Mouse (Mus musculus) C2C12 (cell line): ENCODE data around the gene Tmem60.

Experiments
- CEBPB ChIP-seq: IDR thresholded peaks from one replicate; pipeline ENCODE4 v1.6.1; 2011; ENCODE audit warnings: low read depth, mild to moderate bottlenecking, control low read depth, moderate library complexity
- CTCF ChIP-seq: IDR thresholded peaks from one replicate; pipeline ENCODE4 v1.5.1; 2011; ENCODE audit not compliant: control insufficient read depth, insufficient read depth, insufficient read length
- FOSL1 ChIP-seq: IDR thresholded peaks from one replicate; pipeline ENCODE4 v1.8.0; 2011; ENCODE audit warnings: mild to moderate bottlenecking, low read length; ENCODE audit not compliant: poor library complexity, insufficient read depth, severe bottlenecking
- MAX ChIP-seq: IDR thresholded peaks from one replicate; pipeline ENCODE4 v1.6.1; 2011; ENCODE audit warnings: mild to moderate bottlenecking, control low read depth
- MYOG ChIP-seq: IDR thresholded peaks from one replicate; pipeline ENCODE4 v1.6.1; 2011; ENCODE audit not compliant: control insufficient read depth, insufficient read length; ENCODE audit errors: extremely low read depth

- TF ChIP-seq CTCF (no peak), MAX (no peak), FOSL1 (no peak), MYOG (no peak), CEBPB (no peak)
Measured at GRCm38 (mm10) chr5:20881915-20882800, at the start of gene Tmem60, which contains the start of gene Phtf2.
